Mouse (Mus musculus) forebrain, embryonic 16.5 days (tissue): ENCODE data around the gene Pcyt2. TPM values are rescaled to one million over a fixed set of nuclear protein-coding genes. Genes with fewer than 3 reads are reported as not detected.
"Not testable (repeated sequence)": the region's sequence is repeated elsewhere in the genome, so short reads cannot be mapped to it uniquely, and the experiment has no call there.

Experiments used
- ATAC-seq: fragments of 200-750 bp; cut with Nextera tagmentation; 2 replicates; pipeline ENCODE4 v1.8.0; 2017; ENCODE audit warnings: mild to moderate bottlenecking, moderate library complexity
- H3K27ac ChIP-seq: fragments of 300-500 bp; sonication (generic); 2 replicates; pipeline ENCODE4 v1.5.1; 2014; ENCODE audit warnings: low read length, control low read depth
- H3K27me3 ChIP-seq: fragments of 300-500 bp; sonication (generic); replicated peaks from 2 replicates; pipeline ENCODE4 v1.6.1; 2014; ENCODE audit warnings: low read length; ENCODE audit not compliant: control insufficient read depth, insufficient read depth
- H3K36me3 ChIP-seq: fragments of 300-500 bp; sonication (generic); 2 replicates; pipeline ENCODE4 v1.6.1; 2014; ENCODE audit not compliant: control insufficient read depth, insufficient read depth
- H3K4me1 ChIP-seq: fragments of 300-500 bp; sonication (generic); replicated peaks from 2 replicates; pipeline ENCODE4 v1.6.1; 2014; ENCODE audit warnings: low read length; ENCODE audit not compliant: control insufficient read depth, insufficient read depth
- H3K4me2 ChIP-seq: fragments of 300-500 bp; sonication (generic); 2 replicates; pipeline ENCODE4 v1.6.1; 2014; ENCODE audit warnings: mild to moderate bottlenecking, low read length, control low read depth
- H3K4me3 ChIP-seq: fragments of 300-500 bp; sonication (generic); replicated peaks from 2 replicates; pipeline ENCODE4 v1.5.1; 2014; ENCODE audit warnings: mild to moderate bottlenecking, low read length, control low read depth
- H3K9ac ChIP-seq: fragments of 300-500 bp; sonication (generic); replicated peaks from 2 replicates; pipeline ENCODE4 v1.6.1; 2014; ENCODE audit warnings: low read depth, low read length, control low read depth
- H3K9me3 ChIP-seq: fragments of 300-500 bp; sonication (generic); 2 replicates; pipeline ENCODE4 v1.6.1; 2016; ENCODE audit warnings: low read length; ENCODE audit not compliant: control insufficient read depth
- WGBS: fragments of 180-500 bp; shearing (Covaris S2); extraction: QIAGEN DNeasy Blood & Tissue Kit; methylation state at CpG from one replicate; pipeline ENCODE4 v1.1.7; 2014; 5-methylcytosine and 5-hydroxymethylcytosine counted together
- polyA plus RNA-seq: library from polyadenylated mRNA; unstranded; fragments of >200 nt; fragmentation: Nextera tagmentation; extraction: Ambion mirVana; gene quantifications from 2 replicates; pipeline ENCODE4 v1.2.1, GENCODE M21; 2015

Pcyt2 gene
- polyA plus RNA-seq, 1 experiment from 2014 or later: 234 TPM

DNA sequence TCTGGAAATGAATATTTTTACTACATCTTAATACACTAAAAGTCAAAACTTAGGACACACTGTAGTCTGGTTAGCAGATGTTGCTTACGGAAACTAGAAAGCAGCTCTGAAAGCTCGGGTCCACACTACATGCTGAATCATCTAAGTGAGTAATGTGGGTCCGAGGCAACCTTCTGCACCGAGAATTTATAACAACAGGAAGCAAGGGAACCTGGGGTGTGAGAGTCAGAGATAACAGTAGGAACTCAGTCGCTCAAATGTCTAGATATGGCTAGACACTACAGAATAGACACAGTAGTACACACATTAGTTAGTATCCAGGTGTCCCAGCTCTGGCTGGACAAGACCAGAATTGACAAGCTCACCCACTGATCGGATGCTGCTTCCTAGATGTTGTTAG, 29.2 kb downstream of the Pcyt2 start:
- no peak overlapping the region for H3K4me2 ChIP-seq
- H3K4me3 ChIP-seq: no peak overlapping the region
- no peaks in the 10 kb centered on the region for H3K4me1 ChIP-seq
- WGBS: 97% methylated on average over 6 of the region's 6 CpGs
- H3K9me3 ChIP-seq: no peaks in the 10 kb centered on the region
- no peaks in the 10 kb centered on the region for H3K27me3 ChIP-seq
- ATAC-seq: no peak
- H3K9ac ChIP-seq: no peak overlapping the region
- H3K27ac ChIP-seq: no peak overlapping the region
- H3K36me3 ChIP-seq: peaks cover 47% of the 10 kb centered on the region

GRCm38 (mm10) chr11:120583937-120584336, 33.8 kb downstream of the Pcyt2 start:
- Histone ChIP-seq H3K27me3 (no peaks in the 10 kb centered on the region), H3K4me2 (no peak overlapping the region), H3K27ac (no peak overlapping the region), H3K4me3 (no peak overlapping the region), H3K4me1 (peaks cover 18% of the 10 kb centered on the region), H3K36me3 (peaks cover 27% of the 10 kb centered on the region; the same call in 1 of the 2 replicates), H3K9ac (no peak overlapping the region), H3K9me3 (no peaks in the 10 kb centered on the region)
- WGBS: 89% methylated on average over 1 of the region's 1 CpGs
- ATAC-seq: no peak

DNA sequence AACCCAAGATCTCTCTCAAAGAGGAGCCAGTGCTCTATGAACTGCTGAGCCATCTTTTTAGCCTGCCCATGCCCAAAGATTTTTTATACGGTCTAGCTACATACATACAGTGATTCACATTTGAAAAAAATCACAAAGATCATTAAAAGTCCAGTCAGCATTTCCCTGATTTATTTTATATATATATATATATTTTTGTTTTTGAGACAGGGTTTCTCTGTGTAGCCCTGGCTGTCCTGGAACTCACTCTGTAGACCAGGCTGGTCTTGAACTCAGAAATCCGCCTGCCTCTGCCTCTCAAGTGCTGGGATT, 34.8 kb downstream of the Pcyt2 start:
- peaks cover 18% of the 10 kb centered on the region for H3K4me1 ChIP-seq
- H3K27ac ChIP-seq, H3K27me3 ChIP-seq, H3K4me2 ChIP-seq, ATAC-seq, H3K9ac ChIP-seq, H3K4me3 ChIP-seq, H3K9me3 ChIP-seq: not testable (repeated sequence)
- peaks cover 27% of the 10 kb centered on the region; the same call in 1 of the 2 replicates for H3K36me3 ChIP-seq
- 98% methylated on average over 2 of the region's 2 CpGs for WGBS

GRCm38 (mm10) chr11:120582268-120582981, 35.3 kb downstream of the Pcyt2 start:
- H3K27me3 ChIP-seq: no peaks in the 10 kb centered on the region
- H3K4me1 ChIP-seq: peaks cover 18% of the 10 kb centered on the region
- peak overlapping the region; percentile 56 for H3K4me2 ChIP-seq
- no peaks in the 10 kb centered on the region for H3K9me3 ChIP-seq
- H3K9ac ChIP-seq: peak overlapping the region; percentile 85
- H3K4me3 ChIP-seq: peak overlapping the region; percentile 89
- peaks cover 28% of the 10 kb centered on the region; the same call in 1 of the 2 replicates for H3K36me3 ChIP-seq
- no peak for ATAC-seq
- WGBS: 75% methylated on average over 8 of the region's 8 CpGs
- peak overlapping the region; percentile 88 for H3K27ac ChIP-seq

DNA sequence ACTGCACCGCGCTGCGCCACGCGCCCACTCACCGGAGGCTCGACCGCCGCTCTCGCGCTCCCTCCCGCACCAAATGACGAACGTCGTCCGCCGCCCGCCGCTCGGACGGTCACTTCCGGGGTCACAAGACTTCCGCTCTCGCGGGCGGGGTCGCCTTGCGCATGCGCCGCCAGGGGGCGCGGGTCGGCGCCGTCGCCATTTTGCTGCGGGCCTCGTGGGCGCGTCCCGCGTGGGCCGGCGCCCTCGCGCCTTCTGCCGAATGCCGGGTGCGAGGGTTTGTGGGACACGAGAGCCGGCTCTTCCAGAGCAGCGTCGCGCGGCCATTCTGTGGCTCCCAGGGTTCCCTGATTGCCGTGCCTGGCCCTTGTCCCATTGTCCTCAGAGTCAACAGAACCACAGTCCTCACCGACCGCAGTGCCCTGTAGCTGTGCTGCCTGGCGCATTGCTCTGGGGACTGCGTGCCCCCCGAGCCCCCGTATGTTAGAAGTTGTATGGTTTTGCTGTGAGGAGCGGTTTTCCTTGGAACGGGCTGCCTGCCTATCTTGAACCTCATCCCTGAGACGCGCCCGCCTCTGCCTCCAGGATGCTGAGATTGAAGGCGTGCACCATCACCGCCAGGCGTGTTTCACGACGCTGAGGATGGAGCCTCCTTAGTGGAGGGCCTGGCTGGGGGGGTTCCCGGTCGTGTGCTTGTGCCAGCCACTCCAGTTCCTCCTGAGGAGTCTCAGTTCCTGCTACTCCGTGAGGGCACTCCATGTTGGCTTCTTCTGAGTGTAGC, 36.1 kb downstream of the Pcyt2 start, which contains the start of gene Arhgdia:
Gene Arhgdia, minus strand, starts transcription at position 135 of the 778 bp plus-strand sequence.
- peaks cover 24% of the 10 kb centered on the region; the same call in 1 of the 2 replicates for H3K36me3 ChIP-seq
- 4% methylated on average over 64 of the region's 75 CpGs for WGBS

GRCm38 (mm10) chr11:120580871-120581331, 36.8 kb downstream of the Pcyt2 start:
- Histone ChIP-seq H3K9ac (peak overlapping the region; percentile 85), H3K9me3 (no peaks in the 10 kb centered on the region), H3K4me2 (peak overlapping the region; percentile 98), H3K36me3 (peaks cover 22% of the 10 kb centered on the region; the same call in 1 of the 2 replicates), H3K27me3 (no peaks in the 10 kb centered on the region), H3K27ac (peak overlapping the region; percentile 88), H3K4me1 (peaks cover 18% of the 10 kb centered on the region), H3K4me3 (peak overlapping the region; percentile 89)
- peak; percentile 41 for ATAC-seq
- WGBS: under 1% methylated on average over 42 of the region's 44 CpGs

More for the DNA sequence above, 36.1 kb downstream of the Pcyt2 start, which contains the start of gene Arhgdia:
- Histone ChIP-seq H3K4me3 (peak within 1 kb of the TSS; percentile 89), H3K27me3 (no peaks in the 10 kb centered on the region), H3K9me3 (no peaks in the 10 kb centered on the region), H3K4me2 (peak within 1 kb of the TSS; percentile 98), H3K9ac (peak within 1 kb of the TSS; percentile 85), H3K27ac (peak within 1 kb of the TSS; percentile 88), H3K4me1 (peaks cover 18% of the 10 kb centered on the region)
- ATAC-seq: peak; percentile 70

DNA sequence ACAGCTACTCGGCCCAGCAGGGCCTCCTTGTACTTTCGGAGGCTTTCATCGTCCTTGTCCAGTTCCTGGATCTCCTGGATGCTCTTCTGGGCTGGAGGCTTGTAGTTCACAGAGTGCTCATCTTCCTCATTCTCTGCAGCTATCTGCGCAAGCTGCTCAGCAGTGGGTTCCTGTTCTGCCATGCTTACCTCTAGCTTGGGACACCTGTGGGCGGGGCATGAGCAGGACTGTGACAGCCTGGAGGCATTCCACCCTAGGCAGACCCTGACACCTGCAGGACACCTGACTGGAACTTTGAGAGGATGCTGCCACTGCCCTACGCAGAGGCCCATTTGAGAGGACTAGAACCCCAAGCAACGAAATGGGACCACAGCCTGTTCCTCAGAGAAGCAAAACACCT, 37.5 kb downstream of the Pcyt2 start:
- peaks cover 18% of the 10 kb centered on the region; the same call in 1 of the 2 replicates for H3K36me3 ChIP-seq
- H3K9me3 ChIP-seq: no peaks in the 10 kb centered on the region
- peaks cover 18% of the 10 kb centered on the region for H3K4me1 ChIP-seq
- peak overlapping the region; percentile 88 for H3K27ac ChIP-seq
- peak overlapping the region; percentile 85 for H3K9ac ChIP-seq
- 63% methylated on average over 7 of the region's 7 CpGs for WGBS
- H3K4me2 ChIP-seq: peak overlapping the region; percentile 98
- ATAC-seq: no peak
- peak overlapping the region; percentile 89 for H3K4me3 ChIP-seq
- no peaks in the 10 kb centered on the region for H3K27me3 ChIP-seq

DNA sequence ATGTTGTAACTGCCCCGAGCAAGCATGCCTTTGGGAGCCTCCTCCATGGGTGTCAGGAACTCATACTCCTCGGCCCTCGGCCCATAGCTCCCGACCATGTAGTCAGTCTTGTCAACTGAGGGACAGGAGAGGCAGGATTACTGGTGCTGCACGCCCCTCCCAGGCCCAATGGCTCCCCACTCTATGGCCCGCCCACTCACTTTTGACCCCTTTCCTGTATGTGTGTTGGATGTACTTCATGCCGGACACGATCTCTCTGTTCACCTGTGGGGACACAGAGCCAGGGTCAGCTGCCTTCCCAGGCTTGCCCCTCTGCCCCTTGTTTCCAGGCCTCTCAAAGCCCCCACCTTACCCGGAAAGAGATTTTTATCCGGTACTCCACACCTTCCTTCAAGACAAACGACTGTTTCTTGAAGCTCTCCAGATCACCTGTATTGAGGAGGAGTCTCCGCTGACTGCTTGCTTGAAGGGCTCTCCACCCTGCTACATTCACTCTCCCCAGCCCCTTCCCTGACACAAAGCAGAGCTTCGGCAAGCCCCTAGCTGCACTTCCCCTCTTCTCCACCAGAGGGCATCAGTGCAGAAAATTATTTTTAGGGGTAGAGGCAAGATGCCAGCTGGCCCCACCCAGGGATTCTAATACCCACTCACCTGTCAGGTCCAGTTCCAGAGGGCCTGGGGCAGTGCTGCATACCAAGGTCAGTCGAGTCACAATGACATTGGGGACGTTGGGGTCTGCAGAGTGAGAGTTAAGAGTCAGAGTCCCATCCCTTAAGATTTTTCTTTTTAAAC, 38.2 kb downstream of the Pcyt2 start:
- Histone ChIP-seq H3K9me3 (no peaks in the 10 kb centered on the region), H3K27me3 (no peaks in the 10 kb centered on the region), H3K4me3 (peak overlapping the region; percentile 89), H3K36me3 (peaks cover 15% of the 10 kb centered on the region; the same call in 1 of the 2 replicates), H3K9ac (peak overlapping the region; percentile 85), H3K4me2 (peak overlapping the region; percentile 98), H3K27ac (peak overlapping the region; percentile 88), H3K4me1 (peaks cover 18% of the 10 kb centered on the region)
- 63% methylated on average over 15 of the region's 15 CpGs for WGBS
- no peak for ATAC-seq
